Mouse (Mus musculus) limb, embryonic 14.5 days (tissue): ENCODE data around the gene Drd3. TPM values are rescaled to one million over a fixed set of nuclear protein-coding genes. Genes with fewer than 3 reads are reported as not detected.

Experiments used
- ATAC-seq: fragments of 200-750 bp; cut with Nextera tagmentation; 2 replicates; pipeline ENCODE4 v1.8.0; 2017; ENCODE audit warnings: low read depth, moderate number of reproducible peaks, moderate TSS enrichment; ENCODE audit not compliant: low FRiP score
- DNase-seq: peaks from one replicate; pipeline ENCODE4 v3.0.0-alpha.2; 2015; ENCODE audit warnings: low spot score
- H3K27ac ChIP-seq: fragments of 300-500 bp; sonication (generic); replicated peaks from 2 replicates; pipeline ENCODE4 v1.5.1; 2014; ENCODE audit warnings: low read depth, mild to moderate bottlenecking, low read length, moderate library complexity, mixed read lengths
- H3K27me3 ChIP-seq: fragments of 300-500 bp; sonication (generic); 2 replicates; pipeline ENCODE4 v1.6.1; 2014; ENCODE audit warnings: low read length, mixed read lengths; ENCODE audit not compliant: control insufficient read depth, insufficient read depth
- H3K36me3 ChIP-seq: fragments of 300-500 bp; sonication (generic); 2 replicates; pipeline ENCODE4 v1.6.1; 2014; ENCODE audit warnings: mild to moderate bottlenecking, low read length, moderate library complexity, mixed read lengths; ENCODE audit not compliant: control insufficient read depth, insufficient read depth
- H3K4me1 ChIP-seq: fragments of 300-500 bp; sonication (generic); 2 replicates; pipeline ENCODE4 v1.6.1; 2014; ENCODE audit warnings: antibody characterized with exemption, low read length, mixed read lengths; ENCODE audit not compliant: control insufficient read depth, insufficient read depth
- H3K4me2 ChIP-seq: fragments of 300-500 bp; sonication (generic); replicated peaks from 2 replicates; pipeline ENCODE4 v1.6.1; 2014; ENCODE audit warnings: low read depth, mild to moderate bottlenecking, low read length, moderate library complexity; ENCODE audit not compliant: severe bottlenecking
- H3K4me3 ChIP-seq: fragments of 300-500 bp; sonication (generic); replicated peaks from 2 replicates; pipeline ENCODE4 v1.5.1; 2014; ENCODE audit warnings: low read length
- H3K9ac ChIP-seq: fragments of 300-500 bp; sonication (generic); 2 replicates; pipeline ENCODE4 v1.6.1; 2014; ENCODE audit warnings: mild to moderate bottlenecking, low read depth, low read length, moderate library complexity; ENCODE audit not compliant: severe bottlenecking
- H3K9me3 ChIP-seq: fragments of 300-500 bp; sonication (generic); 2 replicates; pipeline ENCODE4 v1.6.1; 2016; ENCODE audit warnings: low read length; ENCODE audit not compliant: control insufficient read depth
- POLR2A ChIP-seq: fragments of 200-500 bp; IDR thresholded peaks from 2 replicates; pipeline ENCODE4 v1.8.0; 2012; ENCODE audit warnings: inconsistent platforms, mild to moderate bottlenecking, moderate library complexity, borderline replicate concordance; ENCODE audit not compliant: insufficient read depth, insufficient read length; ENCODE audit errors: extremely low read depth
- WGBS: fragments of 180-500 bp; shearing (Covaris S2); extraction: QIAGEN DNeasy Blood & Tissue Kit; methylation state at CpG from one replicate; pipeline ENCODE4 v1.1.7; 2014; 5-methylcytosine and 5-hydroxymethylcytosine counted together
- polyA plus RNA-seq, 2 experiments: library from polyadenylated mRNA; depleted of rRNA in 1 of 2; stranded (reverse) in 1 of 2; unstranded in 1 of 2; fragments of >200 nt; fragmentation: Nextera tagmentation in 1 of 2; extraction: Ambion mirVana in 1 of 2; gene quantifications; 2 replicates each; pipeline versions ENCODE4 v1.2.1 to v1.2.3; 2012 to 2014

Gene Drd3
- polyA plus RNA-seq, 2 experiments: not detected

DNA sequence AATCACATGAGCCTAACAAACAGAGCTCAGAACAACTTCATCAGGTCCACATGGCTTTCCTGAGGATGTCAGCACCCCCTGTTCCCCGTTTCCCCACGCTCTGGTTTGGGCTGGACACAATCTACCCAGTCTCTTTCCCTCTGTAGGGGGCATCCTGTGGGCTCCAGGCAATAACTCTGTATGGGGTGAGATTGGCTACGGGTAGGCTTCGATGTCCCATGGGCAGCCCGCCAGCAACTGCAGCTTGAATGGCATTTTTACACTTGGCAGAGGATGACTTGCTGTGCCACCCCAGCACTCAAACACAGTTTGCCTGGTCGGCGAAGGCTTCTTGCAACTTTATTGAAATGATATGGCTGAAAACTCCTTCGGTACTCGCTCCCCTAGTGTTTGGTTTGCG, 21.3 kb upstream of the Drd3 start:
- no peaks in the 10 kb centered on the region for H3K9me3 ChIP-seq
- no peak for TF ChIP-seq POLR2A

DNA sequence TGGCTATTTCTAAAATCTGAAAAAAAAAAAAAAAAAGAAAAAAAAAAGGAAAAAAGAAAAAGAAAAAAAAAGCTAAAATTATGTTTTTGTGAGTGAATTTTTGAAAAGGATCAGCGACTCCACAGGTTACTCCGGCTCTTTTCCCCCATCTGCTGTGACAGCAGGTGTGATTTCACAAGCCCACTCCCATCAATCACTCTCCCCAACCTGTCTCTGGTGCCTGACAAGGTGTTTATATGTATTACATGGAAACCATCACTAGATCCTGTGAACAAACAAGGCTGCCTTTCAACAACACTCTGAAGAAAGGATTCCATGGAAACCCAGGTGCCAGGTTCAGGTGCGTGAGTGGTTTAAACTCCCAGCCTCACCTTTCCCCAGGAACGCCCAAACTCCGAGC, 20.9 kb upstream of the Drd3 start:
- H3K36me3 ChIP-seq: no peaks in the 10 kb centered on the region
- TF ChIP-seq POLR2A: no peak
- no peak overlapping the region for H3K9ac ChIP-seq
- ATAC-seq: no peak
- DNase-seq: no peak
- no peaks in the 10 kb centered on the region for H3K4me1 ChIP-seq
- 78% methylated on average over 5 of the region's 5 CpGs for WGBS
- no peak overlapping the region for H3K4me3 ChIP-seq
- H3K27me3 ChIP-seq: no peaks in the 10 kb centered on the region
- no peaks in the 10 kb centered on the region for H3K9me3 ChIP-seq
- no peak overlapping the region for H3K27ac ChIP-seq
- H3K4me2 ChIP-seq: no peak overlapping the region

More for the DNA sequence above, 21.3 kb upstream of the Drd3 start:
- Histone ChIP-seq H3K4me3 (no peak overlapping the region), H3K4me2 (no peak overlapping the region), H3K27ac (no peak overlapping the region), H3K9ac (no peak overlapping the region), H3K4me1 (no peaks in the 10 kb centered on the region), H3K27me3 (no peaks in the 10 kb centered on the region), H3K36me3 (no peaks in the 10 kb centered on the region)
- WGBS: 82% methylated on average over 10 of the region's 10 CpGs
- no peak for DNase-seq
- no peak for ATAC-seq

DNA sequence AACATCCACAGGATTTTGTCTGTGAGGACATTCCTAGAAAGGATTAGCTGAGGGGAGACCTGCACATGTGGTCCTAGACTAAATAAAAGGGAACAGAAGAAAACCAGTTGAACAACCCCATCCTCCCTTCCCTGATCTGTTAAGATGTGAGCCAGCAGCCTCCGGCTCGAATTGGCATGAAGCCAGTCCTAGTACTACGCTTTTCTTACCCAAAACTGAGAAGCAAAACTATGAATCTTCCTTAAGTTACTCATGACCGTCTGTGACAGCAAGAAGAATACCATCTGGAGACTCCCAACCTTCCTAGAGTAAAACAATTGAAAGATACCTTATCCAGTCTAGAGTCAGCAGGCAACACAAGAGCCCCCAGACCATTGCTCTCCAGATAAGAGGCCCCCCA, 15.9 kb upstream of the Drd3 start:
- Histone ChIP-seq H3K4me1 (no peaks in the 10 kb centered on the region), H3K36me3 (no peaks in the 10 kb centered on the region), H3K4me2 (no peak overlapping the region), H3K9ac (no peak overlapping the region), H3K27me3 (no peaks in the 10 kb centered on the region), H3K9me3 (no peaks in the 10 kb centered on the region), H3K4me3 (no peak overlapping the region), H3K27ac (no peak overlapping the region)
- DNase-seq (peak; percentile 49), ATAC-seq (no peak)
- no peak for TF ChIP-seq POLR2A
- 67% methylated on average over 4 of the region's 4 CpGs for WGBS

DNA sequence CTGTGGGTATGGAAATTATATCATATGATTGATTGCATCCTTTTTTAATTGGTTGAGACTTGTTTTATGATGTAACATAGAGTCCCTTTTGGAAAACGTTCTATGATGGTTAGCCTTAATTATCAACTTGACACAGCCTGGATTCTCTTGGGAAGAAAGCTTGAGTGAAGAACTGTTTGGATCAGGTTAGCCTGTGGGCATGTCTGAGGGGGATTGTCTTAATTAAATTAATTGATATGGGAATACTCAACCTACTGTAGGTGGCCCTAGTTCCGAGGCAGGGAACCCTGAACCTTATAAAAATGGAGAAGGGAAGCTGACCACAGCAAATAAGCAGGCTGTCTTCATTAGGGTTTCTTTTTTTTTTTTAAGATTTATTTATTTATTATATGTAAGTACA, 12.9 kb upstream of the Drd3 start:
- H3K4me1 ChIP-seq: no peaks in the 10 kb centered on the region
- ATAC-seq (no peak), DNase-seq (no peak)
- 61% methylated on average over 2 of the region's 2 CpGs for WGBS
- no peaks in the 10 kb centered on the region for H3K27me3 ChIP-seq
- no peaks in the 10 kb centered on the region for H3K36me3 ChIP-seq
- H3K4me3 ChIP-seq: no peak overlapping the region
- no peak overlapping the region for H3K4me2 ChIP-seq
- TF ChIP-seq POLR2A: no peak
- H3K9ac ChIP-seq: no peak overlapping the region
- no peaks in the 10 kb centered on the region for H3K9me3 ChIP-seq
- H3K27ac ChIP-seq: no peak overlapping the region

DNA sequence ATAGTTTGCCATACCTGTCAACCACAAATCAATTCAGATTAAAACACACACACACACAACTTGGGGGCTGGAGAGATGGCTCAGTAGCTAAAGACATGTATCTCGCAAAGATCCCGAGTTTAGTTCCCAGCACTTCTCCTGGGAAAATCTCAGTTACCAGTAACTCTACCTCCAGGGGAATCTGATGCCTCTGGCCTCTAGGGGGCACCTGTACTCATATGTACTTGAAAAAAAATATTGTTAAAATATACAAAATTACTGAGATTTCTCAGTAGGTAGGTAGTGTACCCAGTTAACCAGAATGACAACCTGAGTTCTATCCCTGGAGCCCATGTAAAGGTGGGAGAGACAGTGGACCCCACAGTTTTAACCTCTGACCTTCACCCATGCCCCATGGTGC, 5.4 kb upstream of the Drd3 start:
- Histone ChIP-seq H3K27ac (no peak overlapping the region), H3K9ac (no peak overlapping the region), H3K4me3 (no peak overlapping the region), H3K36me3 (no peaks in the 10 kb centered on the region), H3K4me1 (no peaks in the 10 kb centered on the region), H3K9me3 (no peaks in the 10 kb centered on the region), H3K27me3 (no peaks in the 10 kb centered on the region), H3K4me2 (no peak overlapping the region)
- WGBS: 52% methylated on average over 2 of the region's 2 CpGs
- DNase-seq: no peak
- no peak for TF ChIP-seq POLR2A
- ATAC-seq: no peak

- no peak overlapping the region for H3K4me2 ChIP-seq
- no peak for TF ChIP-seq POLR2A
- no peak overlapping the region for H3K9ac ChIP-seq
- DNase-seq: no peak
- H3K27me3 ChIP-seq: no peaks in the 10 kb centered on the region
- no peaks in the 10 kb centered on the region for H3K36me3 ChIP-seq
- ATAC-seq: no peak
- no peak overlapping the region for H3K4me3 ChIP-seq
- H3K4me1 ChIP-seq: no peaks in the 10 kb centered on the region
- H3K9me3 ChIP-seq: no peaks in the 10 kb centered on the region
- H3K27ac ChIP-seq: no peak overlapping the region
- 86% methylated on average over 8 of the region's 8 CpGs for WGBS
Measured at GRCm38 (mm10) chr16:43752900-43753299, 926 bp upstream of the Drd3 start.
